Mouse (Mus musculus): ENCODE data around the gene Tbrg1.

DNA sequence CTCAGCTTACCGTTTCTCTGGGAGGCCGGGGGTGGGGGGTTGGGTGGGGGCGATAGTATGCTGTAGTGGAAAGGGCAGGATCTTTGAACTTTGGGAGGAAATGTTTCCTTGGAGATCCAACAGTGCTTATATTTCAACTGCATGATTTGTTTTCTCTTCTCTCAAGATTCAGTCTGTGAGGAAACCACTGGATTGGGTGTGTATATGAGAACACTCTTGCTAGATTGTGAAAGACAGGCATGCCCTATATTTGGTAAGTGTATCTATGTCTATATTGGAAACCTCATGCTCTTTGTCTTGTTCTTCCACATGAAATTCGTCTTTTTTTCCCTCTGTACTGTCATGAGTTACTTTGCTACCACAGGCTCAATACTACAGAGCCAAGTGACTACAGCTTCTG, 12.6 kb upstream of the Tbrg1 start:
- TF ChIP-seq GATA1 (IDR thresholded peaks at IDR 0.05; ENCODE audit: borderline replicate concordance, low read length) (no peak), FLI1 (IDR thresholded peaks at IDR 0.05; ENCODE audit: low read length) (no peak)
